Mouse (Mus musculus): Measurements from ENCODE around the gene Pon1. TPM values are rescaled to one million over a fixed set of nuclear protein-coding genes. Genes with fewer than 3 reads are reported as not detected.

Pon1 gene
- total and polyA plus RNA-seq, 3 experiments = not detected

DNA sequence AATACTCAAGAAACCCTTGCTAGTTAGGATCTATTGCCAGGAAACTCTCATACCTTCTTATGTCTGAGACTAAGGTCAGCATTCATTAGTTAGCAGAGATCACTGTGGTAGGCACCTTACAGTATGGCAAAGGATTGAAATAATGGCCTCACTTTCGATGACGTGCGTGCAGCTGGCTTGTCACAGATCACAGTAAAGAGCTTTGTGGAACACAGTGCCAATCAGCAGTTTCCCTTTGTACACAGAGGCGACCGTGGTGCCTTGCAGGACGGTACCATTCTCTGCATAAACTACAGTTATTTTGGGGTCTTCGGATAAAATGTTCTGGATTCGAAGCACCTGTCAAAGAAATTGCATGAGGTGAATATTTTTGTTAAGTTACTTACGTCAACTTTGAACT, 25.6 kb downstream of the Pon1 start:
- Histone ChIP-seq H3K27me3 (ENCODE audit: control insufficient read depth in 1 of 2, insufficient read depth in 2 of 2, low read length in 2 of 2) (peaks cover 0 to 15% of the 10 kb centered on the region in 2 experiments; a peak in 3 of 4 replicates), H3K4me1 (ENCODE audit: control insufficient read depth in 1 of 2, insufficient read depth in 2 of 2, low read length in 2 of 2) (peaks cover 0 to 8% of the 10 kb centered on the region in 2 experiments; a peak in 1 of 4 replicates), H3K27ac (ENCODE audit: control insufficient read depth, low read depth, low read length) (no peak overlapping the region), H3K79me2 (ENCODE audit: control insufficient read depth, insufficient read depth, low read length, poor library complexity) (no peaks in the 10 kb centered on the region), H3K9ac (ENCODE audit: control insufficient read depth, low read depth, low read length, poor library complexity, severe bottlenecking) (no peak overlapping the region), H3K4me3 (ENCODE audit: control insufficient read depth in 1 of 2, insufficient read depth in 1 of 2, low read depth in 2 of 2, low read length in 2 of 2) (no peak overlapping the region), H3K36me3 (ENCODE audit: control insufficient read depth in 1 of 2, insufficient read depth in 2 of 2, low read length in 2 of 2) (peaks cover 0 to 7% of the 10 kb centered on the region in 2 experiments; a peak in 2 of 4 replicates), H3K9me3 (replicated peaks; ENCODE audit: insufficient read depth, low read length) (no peaks in the 10 kb centered on the region)
- TF ChIP-seq ZMIZ1 (IDR thresholded peaks at IDR 0.05; ENCODE audit: low read depth, low read length) = no peak
- TF ChIP-seq ELF1 (IDR thresholded peaks at IDR 0.05; ENCODE audit: low read depth, low read length) = no peak
- DNase-seq (ENCODE audit: low read depth, low spot score) = no peak

- no peak for DNase-seq (ENCODE audit: low read depth, low spot score)
- H3K9me3 ChIP-seq (replicated peaks; ENCODE audit: insufficient read depth, low read length) = no peaks in the 10 kb centered on the region
- peaks cover 0 to 11% of the 10 kb centered on the region in 2 experiments; a peak in 3 of 4 replicates for H3K27me3 ChIP-seq (ENCODE audit: control insufficient read depth in 1 of 2, insufficient read depth in 2 of 2, low read length in 2 of 2)
- no peak overlapping the region for H3K27ac ChIP-seq (ENCODE audit: control insufficient read depth, low read depth, low read length)
- H3K4me3 ChIP-seq (ENCODE audit: control insufficient read depth in 1 of 2, insufficient read depth in 1 of 2, low read depth in 2 of 2, low read length in 2 of 2) = no peak overlapping the region
- H3K9ac ChIP-seq (ENCODE audit: control insufficient read depth, low read depth, low read length, poor library complexity, severe bottlenecking) = no peak overlapping the region
- TF ChIP-seq MYB (IDR thresholded peaks at IDR 0.05; ENCODE audit: low read depth, low read length) (no peak), MXI1 (IDR thresholded peaks at IDR 0.05; ENCODE audit: low read depth, low read length) (no peak), SMC3 (IDR thresholded peaks at IDR 0.05; ENCODE audit: low read depth, low read length) (no peak)
- H3K79me2 ChIP-seq (ENCODE audit: control insufficient read depth, insufficient read depth, low read length, poor library complexity) = no peaks in the 10 kb centered on the region
- peaks cover 0 to 8% of the 10 kb centered on the region in 2 experiments; a peak in 1 of 4 replicates for H3K4me1 ChIP-seq (ENCODE audit: control insufficient read depth in 1 of 2, insufficient read depth in 2 of 2, low read length in 2 of 2)
- peaks cover 0 to 7% of the 10 kb centered on the region in 2 experiments; a peak in 2 of 4 replicates for H3K36me3 ChIP-seq (ENCODE audit: control insufficient read depth in 1 of 2, insufficient read depth in 2 of 2, low read length in 2 of 2)
Measured at GRCm38 (mm10) chr6:5167051-5167677, 26.6 kb downstream of the Pon1 start.

- H3K9me3 ChIP-seq (replicated peaks; ENCODE audit: insufficient read depth, low read length) = no peaks in the 10 kb centered on the region
- DNase-seq (ENCODE audit: low read depth, low spot score) = peak; percentile 40
- H3K79me2 ChIP-seq (ENCODE audit: control insufficient read depth, insufficient read depth, low read length, poor library complexity) = no peaks in the 10 kb centered on the region
- peaks cover 0 to 8% of the 10 kb centered on the region in 2 experiments; a peak in 1 of 4 replicates for H3K4me1 ChIP-seq (ENCODE audit: control insufficient read depth in 1 of 2, insufficient read depth in 2 of 2, low read length in 2 of 2)
- H3K4me3 ChIP-seq (ENCODE audit: control insufficient read depth in 1 of 2, insufficient read depth in 1 of 2, low read depth in 2 of 2, low read length in 2 of 2) = peak overlapping the region; percentile 26 to 36; a peak in 3 of 4 replicates
- TF ChIP-seq SIN3A (IDR thresholded peaks at IDR 0.05; ENCODE audit: low read length) (no peak), GATA1 (IDR thresholded peaks at IDR 0.05; ENCODE audit: low read depth, low read length) (peak; percentile 48), ZNF384 (IDR thresholded peaks at IDR 0.05; ENCODE audit: low read depth, low read length) (peak; percentile 92)
- no peak overlapping the region for H3K27ac ChIP-seq (ENCODE audit: control insufficient read depth, low read depth, low read length)
- H3K36me3 ChIP-seq (ENCODE audit: control insufficient read depth in 1 of 2, insufficient read depth in 2 of 2, low read length in 2 of 2) = peaks cover 0 to 7% of the 10 kb centered on the region in 2 experiments; a peak in 2 of 4 replicates
- peak overlapping the region; percentile 42 for H3K9ac ChIP-seq (ENCODE audit: control insufficient read depth, low read depth, low read length, poor library complexity, severe bottlenecking)
- peaks cover 0 to 8% of the 10 kb centered on the region in 2 experiments; a peak in 3 of 4 replicates for H3K27me3 ChIP-seq (ENCODE audit: control insufficient read depth in 1 of 2, insufficient read depth in 2 of 2, low read length in 2 of 2)
Measured at GRCm38 (mm10) chr6:5164855-5165254, 28.9 kb downstream of the Pon1 start.
